Mouse (Mus musculus): Measurements from ENCODE around the gene Zfp3.

- TF ChIP-seq CTCF (IDR thresholded peaks at IDR 0.05; ENCODE audit: low read depth, low read length): no peak
- no peak for TF ChIP-seq TAL1 (conservative IDR thresholded peaks at IDR 0.05; ENCODE audit: low read depth, low read length)
Measured at GRCm38 (mm10) chr11:70809011-70809410, 45.0 kb downstream of the Zfp3 start.
